Mouse (Mus musculus): Measurements from ENCODE around the gene Tmem80. TPM values are rescaled to one million over a fixed set of nuclear protein-coding genes. Genes with fewer than 3 reads are reported as not detected.
A peak's percentile ranks its signal among the peaks of the same experiment; 100 is the strongest.

Tmem80 gene
- polyA plus RNA-seq, 1 experiment, result 81.8 TPM

DNA sequence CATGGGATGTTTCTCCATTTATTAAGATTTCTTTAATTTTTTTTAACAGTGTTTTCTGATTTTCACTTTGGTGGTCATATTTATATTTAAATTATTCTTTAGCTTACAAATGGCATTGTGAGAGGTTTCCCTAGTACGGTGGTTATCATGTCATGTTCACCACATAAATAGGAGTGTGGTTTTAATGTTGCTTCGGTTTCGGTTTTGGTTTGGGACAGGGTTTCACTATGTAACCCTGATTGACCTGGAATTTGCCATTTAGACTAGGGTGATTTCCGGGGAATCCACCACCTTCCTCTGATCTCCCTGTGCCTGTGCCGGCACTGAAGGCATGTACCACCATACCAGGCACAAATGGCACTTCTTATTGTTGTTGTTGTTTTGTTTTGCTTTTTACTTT lies 17.2 kb downstream of the Tmem80 start:
- no peak for TF ChIP-seq CTCF (IDR thresholded peaks at IDR 0.05; ENCODE audit: borderline replicate concordance, control insufficient read depth, extremely low read depth, insufficient read depth, low read length, poor library complexity)
- no peak for TF ChIP-seq POLR2A (IDR thresholded peaks at IDR 0.05; ENCODE audit: control insufficient read depth, extremely low read depth, insufficient read depth, low read length, poor library complexity)
- Histone ChIP-seq H3K27me3 (ENCODE audit: control insufficient read depth, insufficient read depth, low read length) (no peaks in the 10 kb centered on the region), H3K27ac (ENCODE audit: control insufficient read depth, insufficient read depth, low read length) (no peak overlapping the region; the same call in 1 of the 2 replicates), H3K36me3 (ENCODE audit: control insufficient read depth, insufficient read depth, low read length) (no peaks in the 10 kb centered on the region), H3K4me1 (replicated peaks; ENCODE audit: control insufficient read depth, insufficient read depth, low read length) (no peaks in the 10 kb centered on the region), H3K4me3 (ENCODE audit: control insufficient read depth, insufficient read depth, low read length) (no peak overlapping the region)
- 26% methylated on average over 5 of the region's 5 CpGs for WGBS
- DNase-seq, result no peak

DNA sequence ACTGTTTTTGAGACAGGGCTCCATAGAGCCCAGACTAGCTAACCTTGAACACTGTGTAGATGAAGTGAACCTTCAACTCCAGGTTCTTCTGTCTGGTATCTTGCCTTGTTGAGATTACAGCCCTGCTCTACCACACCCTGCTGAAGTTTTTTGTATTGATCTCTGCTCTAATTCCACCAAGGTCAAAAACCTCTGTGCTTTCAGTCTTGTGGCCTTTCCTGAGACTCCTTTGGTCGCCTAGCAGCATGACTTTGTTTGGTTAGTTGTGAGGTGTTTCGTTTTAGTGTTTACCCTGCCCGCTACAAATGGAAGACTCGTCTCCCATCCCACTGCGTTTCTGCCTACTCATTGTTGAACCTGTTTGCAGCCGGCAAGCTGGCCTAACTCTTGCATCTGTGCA lies 23.5 kb downstream of the Tmem80 start:
- no peaks in the 10 kb centered on the region; the same call in 1 of the 2 replicates for H3K27me3 ChIP-seq (ENCODE audit: control insufficient read depth, insufficient read depth, low read length)
- no peak overlapping the region for H3K4me3 ChIP-seq (ENCODE audit: control insufficient read depth, insufficient read depth, low read length)
- TF ChIP-seq CTCF (IDR thresholded peaks at IDR 0.05; ENCODE audit: borderline replicate concordance, control insufficient read depth, extremely low read depth, insufficient read depth, low read length, poor library complexity) (no peak), POLR2A (IDR thresholded peaks at IDR 0.05; ENCODE audit: control insufficient read depth, extremely low read depth, insufficient read depth, low read length, poor library complexity) (no peak)
- no peaks in the 10 kb centered on the region for H3K4me1 ChIP-seq (replicated peaks; ENCODE audit: control insufficient read depth, insufficient read depth, low read length)
- H3K36me3 ChIP-seq (ENCODE audit: control insufficient read depth, insufficient read depth, low read length), result no peaks in the 10 kb centered on the region
- WGBS, result 83% methylated on average over 6 of the region's 6 CpGs
- H3K27ac ChIP-seq (ENCODE audit: control insufficient read depth, insufficient read depth, low read length), result no peak overlapping the region
- no peak for DNase-seq

DNA sequence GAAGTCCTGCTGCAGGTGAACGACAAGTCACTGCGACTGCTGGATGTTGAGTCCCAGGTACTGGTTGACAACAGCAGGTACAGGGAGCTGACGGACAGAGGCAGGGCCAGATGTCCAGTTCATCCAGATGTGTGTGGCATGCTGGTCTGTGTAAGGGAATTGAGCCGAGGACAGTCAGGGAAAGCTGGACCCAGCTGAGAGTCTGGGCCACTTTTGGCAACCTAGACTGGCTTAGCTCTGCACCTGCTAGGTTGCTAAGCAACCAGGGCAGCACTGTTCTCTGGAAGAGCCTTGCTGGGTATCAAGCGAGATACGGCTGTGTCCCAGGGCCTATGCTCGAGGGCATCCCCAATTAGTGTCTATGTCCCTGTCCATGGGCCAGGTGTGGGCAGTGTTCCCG lies 27.5 kb downstream of the Tmem80 start:
- TF ChIP-seq CTCF (IDR thresholded peaks at IDR 0.05; ENCODE audit: borderline replicate concordance, control insufficient read depth, extremely low read depth, insufficient read depth, low read length, poor library complexity) (no peak), POLR2A (IDR thresholded peaks at IDR 0.05; ENCODE audit: control insufficient read depth, extremely low read depth, insufficient read depth, low read length, poor library complexity) (no peak)
- no peak overlapping the region for H3K4me3 ChIP-seq (ENCODE audit: control insufficient read depth, insufficient read depth, low read length)
- no peaks in the 10 kb centered on the region for H3K36me3 ChIP-seq (ENCODE audit: control insufficient read depth, insufficient read depth, low read length)
- no peak overlapping the region for H3K27ac ChIP-seq (ENCODE audit: control insufficient read depth, insufficient read depth, low read length)
- 95% methylated on average over 8 of the region's 8 CpGs for WGBS
- DNase-seq, result no peak
- no peaks in the 10 kb centered on the region; the same call in 1 of the 2 replicates for H3K27me3 ChIP-seq (ENCODE audit: control insufficient read depth, insufficient read depth, low read length)
- 0 out of 2 replicates have a peak, but pooled peaks cover 2% of the 10 kb centered on the region for H3K4me1 ChIP-seq (replicated peaks; ENCODE audit: control insufficient read depth, insufficient read depth, low read length)

DNA sequence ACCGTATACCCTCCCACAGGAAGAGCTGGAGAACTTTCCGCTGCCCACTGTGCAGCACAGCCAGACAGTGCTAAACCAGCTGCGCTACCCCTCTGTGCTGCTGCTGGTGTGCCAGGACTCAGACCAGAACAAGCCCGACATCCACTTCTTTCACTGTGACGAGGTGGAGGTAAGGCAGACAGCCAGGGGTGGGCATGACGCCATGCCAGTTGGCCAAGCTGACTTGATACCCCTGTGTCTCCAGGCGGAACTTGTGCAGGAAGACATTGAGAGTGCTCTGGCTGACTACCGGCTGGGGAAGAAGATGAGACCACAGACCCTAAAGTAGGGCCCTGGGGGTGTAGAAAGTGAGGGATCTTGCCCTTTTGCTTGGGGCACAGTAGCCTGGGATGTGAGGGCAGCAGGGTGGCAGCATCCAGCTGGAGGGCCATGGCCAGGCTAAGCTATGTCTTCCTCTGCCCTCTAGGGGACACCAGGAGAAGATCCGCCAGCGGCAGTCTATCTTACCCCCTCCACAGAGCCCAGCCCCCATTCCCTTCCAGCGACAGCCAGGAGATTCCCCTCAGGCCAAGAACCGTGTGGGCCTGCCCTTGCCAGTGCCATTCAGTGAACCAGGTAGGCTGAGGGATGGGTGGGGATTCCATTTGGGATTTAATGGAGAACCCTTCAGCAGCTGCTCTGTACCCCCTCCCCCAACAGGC lies 28.2 kb downstream of the Tmem80 start:
- 0 out of 2 replicates have a peak, but pooled peaks cover 2% of the 10 kb centered on the region for H3K4me1 ChIP-seq (replicated peaks; ENCODE audit: control insufficient read depth, insufficient read depth, low read length)
- no peaks in the 10 kb centered on the region; the same call in 1 of the 2 replicates for H3K27me3 ChIP-seq (ENCODE audit: control insufficient read depth, insufficient read depth, low read length)
- TF ChIP-seq POLR2A (IDR thresholded peaks at IDR 0.05; ENCODE audit: control insufficient read depth, extremely low read depth, insufficient read depth, low read length, poor library complexity) (no peak), CTCF (IDR thresholded peaks at IDR 0.05; ENCODE audit: borderline replicate concordance, control insufficient read depth, extremely low read depth, insufficient read depth, low read length, poor library complexity) (no peak; the same call in 1 of the 2 replicates)
- no peaks in the 10 kb centered on the region for H3K36me3 ChIP-seq (ENCODE audit: control insufficient read depth, insufficient read depth, low read length)
- 80% methylated on average over 12 of the region's 12 CpGs for WGBS
- DNase-seq, result no peak
- H3K4me3 ChIP-seq (ENCODE audit: control insufficient read depth, insufficient read depth, low read length), result no peak overlapping the region
- H3K27ac ChIP-seq (ENCODE audit: control insufficient read depth, insufficient read depth, low read length), result no peak overlapping the region

DNA sequence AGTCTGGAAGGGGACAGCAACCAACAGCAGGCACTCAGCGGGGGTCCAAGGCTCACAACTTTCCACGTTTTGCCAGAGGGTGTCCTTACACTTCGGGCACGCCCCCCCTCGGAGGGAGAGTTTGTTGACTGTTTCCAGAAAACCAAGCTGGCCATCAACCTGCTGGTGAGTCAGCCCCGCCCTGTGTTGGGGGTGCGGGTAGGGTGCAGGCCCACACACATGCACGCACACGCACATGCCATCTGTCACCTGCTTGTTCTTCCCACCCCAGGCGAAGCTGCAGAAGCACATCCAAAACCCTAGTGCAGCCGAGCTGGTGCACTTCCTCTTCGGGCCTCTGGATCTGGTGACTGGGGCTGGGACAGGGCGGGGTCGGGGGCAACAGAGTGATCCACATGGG lies 29.4 kb downstream of the Tmem80 start:
- TF ChIP-seq POLR2A (IDR thresholded peaks at IDR 0.05; ENCODE audit: control insufficient read depth, extremely low read depth, insufficient read depth, low read length, poor library complexity) (no peak), CTCF (IDR thresholded peaks at IDR 0.05; ENCODE audit: borderline replicate concordance, control insufficient read depth, extremely low read depth, insufficient read depth, low read length, poor library complexity) (no peak)
- Histone ChIP-seq H3K36me3 (ENCODE audit: control insufficient read depth, insufficient read depth, low read length) (no peaks in the 10 kb centered on the region), H3K4me3 (ENCODE audit: control insufficient read depth, insufficient read depth, low read length) (no peak overlapping the region), H3K4me1 (replicated peaks; ENCODE audit: control insufficient read depth, insufficient read depth, low read length) (peaks cover 12% of the 10 kb centered on the region), H3K27me3 (ENCODE audit: control insufficient read depth, insufficient read depth, low read length) (no peaks in the 10 kb centered on the region; the same call in 1 of the 2 replicates), H3K27ac (ENCODE audit: control insufficient read depth, insufficient read depth, low read length) (no peak overlapping the region)
- 46% methylated on average over 14 of the region's 14 CpGs for WGBS
- no peak for DNase-seq

DNA sequence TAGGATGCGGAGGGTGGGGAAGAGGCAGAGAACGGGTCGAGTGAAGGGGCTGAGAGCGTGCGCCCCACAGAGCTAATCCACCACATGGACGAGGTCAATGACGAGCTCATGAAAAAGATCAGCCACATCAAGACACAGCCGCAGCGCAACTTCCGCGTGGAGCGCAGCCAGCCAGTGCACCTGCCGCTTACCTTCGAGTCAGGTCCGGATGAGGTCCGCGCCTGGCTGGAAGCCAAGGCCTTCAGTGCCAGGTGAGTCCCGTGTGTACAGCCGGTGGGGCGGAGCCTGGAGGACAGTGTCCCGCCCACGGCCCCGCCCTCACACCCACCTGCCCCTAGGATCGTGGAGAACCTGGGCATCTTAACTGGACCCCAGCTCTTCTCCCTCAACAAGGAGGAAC lies 34.0 kb downstream of the Tmem80 start:
- TF ChIP-seq CTCF (IDR thresholded peaks at IDR 0.05; ENCODE audit: borderline replicate concordance, control insufficient read depth, extremely low read depth, insufficient read depth, low read length, poor library complexity) (no peak), POLR2A (IDR thresholded peaks at IDR 0.05; ENCODE audit: control insufficient read depth, extremely low read depth, insufficient read depth, low read length, poor library complexity) (no peak)
- H3K4me3 ChIP-seq (ENCODE audit: control insufficient read depth, insufficient read depth, low read length), result no peak overlapping the region
- no peaks in the 10 kb centered on the region for H3K27me3 ChIP-seq (ENCODE audit: control insufficient read depth, insufficient read depth, low read length)
- 12% methylated on average over 24 of the region's 24 CpGs for WGBS
- no peak overlapping the region for H3K27ac ChIP-seq (ENCODE audit: control insufficient read depth, insufficient read depth, low read length)
- H3K4me1 ChIP-seq (replicated peaks; ENCODE audit: control insufficient read depth, insufficient read depth, low read length), result peaks cover 12% of the 10 kb centered on the region
- H3K36me3 ChIP-seq (ENCODE audit: control insufficient read depth, insufficient read depth, low read length), result no peaks in the 10 kb centered on the region
- DNase-seq, result peak; percentile 24
